Mouse (Mus musculus) ES-Bruce4 (cell line): Measurements from ENCODE around the gene Il12rb1. TPM values are rescaled to one million over a fixed set of nuclear protein-coding genes. Genes with fewer than 3 reads are reported as not detected.

Source experiments
- H3K27ac ChIP-seq: 2 replicates; pipeline ENCODE4 v1.5.1; 2012; ENCODE audit warnings: low read length, inconsistent platforms; ENCODE audit not compliant: insufficient read depth
- H3K27me3 ChIP-seq: 2 replicates; pipeline ENCODE4 v1.6.1; 2012; ENCODE audit warnings: mild to moderate bottlenecking, low read length, inconsistent platforms; ENCODE audit not compliant: control insufficient read depth, poor library complexity, insufficient read depth, severe bottlenecking
- H3K36me3 ChIP-seq: 2 replicates; pipeline ENCODE4 v1.6.1; 2012; ENCODE audit warnings: inconsistent platforms, mild to moderate bottlenecking, low read length, moderate library complexity; ENCODE audit not compliant: control insufficient read depth, poor library complexity, insufficient read depth, severe bottlenecking
- H3K4me1 ChIP-seq: one replicate; pipeline ENCODE4 v1.8.1; 2011; ENCODE audit warnings: low read length; ENCODE audit not compliant: control insufficient read depth, insufficient read depth
- H3K4me3 ChIP-seq: 2 replicates; pipeline ENCODE4 v1.5.1; 2011; ENCODE audit warnings: low read depth, mild to moderate bottlenecking, low read length
- H3K9ac ChIP-seq: 2 replicates; pipeline ENCODE4 v1.6.1; 2012; ENCODE audit warnings: low read depth, mild to moderate bottlenecking, inconsistent platforms; ENCODE audit not compliant: poor library complexity, severe bottlenecking
- H3K9me3 ChIP-seq: replicated peaks from 2 replicates; pipeline ENCODE4 v1.6.1; 2012; ENCODE audit warnings: mild to moderate bottlenecking, low read length, inconsistent platforms; ENCODE audit not compliant: control insufficient read depth, poor library complexity, insufficient read depth, severe bottlenecking
- CTCF ChIP-seq: IDR thresholded peaks from one replicate; pipeline ENCODE4 v1.8.1; 2011; ENCODE audit warnings: low read depth, low read length
- EP300 ChIP-seq: IDR thresholded peaks from 2 replicates; pipeline ENCODE4 v1.6.1; 2011; ENCODE audit warnings: low read depth, low read length; ENCODE audit not compliant: insufficient read depth
- POLR2A ChIP-seq: IDR thresholded peaks from one replicate; pipeline ENCODE4 v1.8.1; 2011; ENCODE audit warnings: low read length; ENCODE audit not compliant: insufficient read depth
- polyA plus RNA-seq: library from polyadenylated mRNA; stranded (reverse); fragments of >200 nt; gene quantifications from 2 replicates; pipeline ENCODE4 v1.2.4, GENCODE M21; 2011; ENCODE audit warnings: low read depth; ENCODE audit not compliant: missing spikeins, insufficient read depth, insufficient read length

The Il12rb1 gene
- polyA plus RNA-seq, 1 experiment: 2.0 TPM

DNA sequence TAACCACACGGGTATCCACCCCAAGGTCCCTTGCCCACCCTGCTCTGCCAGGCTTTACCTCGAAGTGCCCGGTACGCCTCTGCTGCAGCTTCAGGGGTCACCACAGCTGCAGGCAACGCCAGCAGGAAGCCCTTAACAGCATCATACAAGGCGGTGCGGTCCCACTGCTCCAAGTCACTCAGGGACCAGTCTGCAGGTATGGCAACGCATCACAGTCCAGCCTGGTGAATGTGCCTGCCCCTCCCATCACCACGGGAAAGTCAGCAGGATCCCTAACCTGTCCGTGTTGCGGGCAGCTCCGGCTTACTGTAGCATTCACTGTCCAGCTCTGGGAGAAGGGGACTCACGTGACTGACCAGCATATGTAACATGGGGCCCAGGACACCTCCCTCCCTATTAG, 36.2 kb upstream of the Il12rb1 start:
- TF ChIP-seq CTCF (no peak), EP300 (no peak), POLR2A (no peak)
- H3K27me3 ChIP-seq: no peaks in the 10 kb centered on the region
- no peaks in the 10 kb centered on the region for H3K9me3 ChIP-seq
- no peaks in the 10 kb centered on the region for H3K36me3 ChIP-seq
- H3K27ac ChIP-seq: no peak overlapping the region
- H3K9ac ChIP-seq: no peak overlapping the region
- H3K4me3 ChIP-seq: no peak overlapping the region
- H3K4me1 ChIP-seq: peaks cover 4% of the 10 kb centered on the region

DNA sequence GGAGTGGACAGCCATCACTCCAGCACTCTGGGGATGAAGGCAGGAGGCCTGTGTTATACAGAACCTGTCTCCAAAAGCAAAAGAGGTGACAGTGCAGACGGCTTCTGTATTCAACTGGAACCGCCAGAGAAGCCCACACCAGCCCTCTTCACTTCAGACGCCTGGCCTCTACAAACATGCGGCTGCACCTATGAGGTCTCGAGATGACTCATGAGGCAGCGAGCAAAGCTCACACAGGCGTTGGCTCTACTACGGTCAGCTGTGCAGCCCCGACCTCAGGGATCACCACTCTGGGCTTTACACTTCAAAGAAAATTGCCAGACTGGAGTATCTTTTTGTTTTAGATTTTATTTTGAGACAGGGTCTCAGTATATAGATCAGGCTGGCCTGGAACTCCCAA, 35.4 kb upstream of the Il12rb1 start:
- H3K4me1 ChIP-seq: peaks cover 2% of the 10 kb centered on the region
- no peaks in the 10 kb centered on the region for H3K36me3 ChIP-seq
- H3K9ac ChIP-seq: no peak overlapping the region
- TF ChIP-seq POLR2A (no peak), EP300 (no peak), CTCF (no peak)
- H3K27ac ChIP-seq: no peak overlapping the region
- no peaks in the 10 kb centered on the region for H3K9me3 ChIP-seq
- H3K4me3 ChIP-seq: no peak overlapping the region
- H3K27me3 ChIP-seq: no peaks in the 10 kb centered on the region

DNA sequence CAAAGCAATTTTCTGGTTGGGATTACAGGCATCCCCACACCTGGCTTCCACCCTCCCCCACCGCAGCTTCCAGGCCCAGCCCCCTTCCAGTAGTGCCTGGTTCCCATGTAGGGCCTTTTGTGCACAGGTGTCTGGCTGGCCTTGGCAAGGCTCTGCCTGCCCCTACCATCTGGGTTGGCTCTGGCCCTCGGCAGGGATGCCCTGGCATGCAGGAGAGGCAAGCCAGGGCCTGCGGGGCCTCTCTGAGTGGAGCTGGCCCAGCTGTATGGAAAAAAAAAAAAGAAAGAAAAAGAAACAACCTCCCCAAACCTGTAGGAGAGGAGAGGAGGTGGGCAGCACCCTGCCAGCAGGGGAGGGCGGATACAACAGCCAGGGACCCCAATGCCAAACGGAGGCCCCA, 34.8 kb upstream of the Il12rb1 start:
- no peaks in the 10 kb centered on the region for H3K36me3 ChIP-seq
- no peak overlapping the region for H3K9ac ChIP-seq
- no peaks in the 10 kb centered on the region for H3K27me3 ChIP-seq
- no peaks in the 10 kb centered on the region for H3K9me3 ChIP-seq
- no peak for TF ChIP-seq EP300
- TF ChIP-seq POLR2A: no peak
- TF ChIP-seq CTCF: no peak
- H3K4me1 ChIP-seq: peaks cover 2% of the 10 kb centered on the region
- H3K4me3 ChIP-seq: no peak overlapping the region
- H3K27ac ChIP-seq: no peak overlapping the region

DNA sequence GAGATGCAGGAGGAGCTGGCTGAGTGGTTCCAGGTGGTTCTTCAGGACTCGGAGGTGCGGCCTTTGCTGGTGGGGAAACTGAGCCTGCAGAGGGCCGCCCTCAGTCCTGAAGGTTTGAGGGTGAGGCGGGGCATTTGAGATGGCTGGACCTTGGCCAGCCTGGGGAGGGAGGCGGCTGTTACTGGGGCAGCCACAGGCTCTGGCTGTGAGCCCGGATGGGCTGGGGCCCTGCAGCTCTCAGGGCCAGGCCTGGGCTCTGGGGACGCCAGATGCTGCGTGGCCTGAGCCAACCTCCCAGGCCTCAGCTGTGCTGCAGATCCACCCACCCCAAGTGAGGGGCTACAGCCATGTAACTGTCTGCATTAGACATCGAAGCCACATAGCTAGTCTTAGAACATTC, 34.4 kb upstream of the Il12rb1 start:
- Histone ChIP-seq H3K9ac (no peak overlapping the region), H3K4me1 (peaks cover 2% of the 10 kb centered on the region), H3K36me3 (no peaks in the 10 kb centered on the region), H3K27me3 (no peaks in the 10 kb centered on the region), H3K9me3 (no peaks in the 10 kb centered on the region), H3K27ac (no peak overlapping the region), H3K4me3 (no peak overlapping the region)
- TF ChIP-seq CTCF (no peak), POLR2A (no peak), EP300 (no peak)

DNA sequence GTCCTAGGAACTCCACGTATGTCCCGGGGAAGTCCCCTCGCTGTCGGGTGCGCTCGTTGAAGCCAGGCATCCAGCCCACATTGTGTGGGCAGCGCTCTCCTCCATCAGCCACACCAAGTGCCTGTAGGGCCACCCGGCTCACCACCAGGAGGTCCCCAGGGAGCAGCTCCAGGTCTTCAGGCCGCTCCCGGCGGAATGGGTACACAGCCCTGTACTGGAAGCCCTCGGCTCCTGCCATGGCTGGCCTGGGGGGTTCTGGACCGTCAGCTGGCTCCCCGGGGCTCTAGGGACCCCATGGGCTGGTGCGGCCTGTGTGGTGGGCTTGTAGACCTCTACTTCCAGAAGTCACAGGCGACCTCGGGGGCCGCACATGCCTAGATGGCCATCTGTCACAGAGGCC, 33.5 kb upstream of the Il12rb1 start:
- Histone ChIP-seq H3K36me3 (no peaks in the 10 kb centered on the region), H3K9ac (no peak overlapping the region), H3K27ac (no peak overlapping the region), H3K4me3 (no peak overlapping the region), H3K9me3 (no peaks in the 10 kb centered on the region), H3K4me1 (peaks cover 3% of the 10 kb centered on the region), H3K27me3 (no peaks in the 10 kb centered on the region)
- TF ChIP-seq CTCF (no peak), EP300 (no peak), POLR2A (no peak)

DNA sequence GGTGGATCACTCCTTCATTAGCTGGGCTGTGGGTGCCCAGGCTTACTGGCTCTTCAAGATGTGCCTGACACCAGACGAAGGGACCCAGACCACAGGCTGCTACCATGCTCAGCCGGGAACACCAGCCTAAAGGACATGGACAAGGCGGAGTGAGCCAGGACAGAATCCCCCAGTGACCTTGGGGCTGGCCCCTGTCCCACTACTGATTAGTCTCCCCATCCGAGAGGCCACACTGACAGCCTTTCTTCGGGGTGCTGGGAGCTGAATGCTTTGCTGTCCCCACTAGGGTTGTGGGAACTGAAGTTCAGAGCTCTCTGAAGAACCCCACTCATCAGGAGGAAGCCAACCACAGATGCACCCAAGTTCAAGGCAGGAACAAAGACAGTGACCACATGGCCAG, 33.0 kb upstream of the Il12rb1 start:
- H3K36me3 ChIP-seq: no peaks in the 10 kb centered on the region
- H3K9ac ChIP-seq: no peak overlapping the region
- H3K4me3 ChIP-seq: no peak overlapping the region
- H3K27ac ChIP-seq: no peak overlapping the region
- TF ChIP-seq CTCF (no peak), EP300 (no peak), POLR2A (no peak)
- H3K9me3 ChIP-seq: no peaks in the 10 kb centered on the region
- H3K4me1 ChIP-seq: peaks cover 4% of the 10 kb centered on the region
- no peaks in the 10 kb centered on the region for H3K27me3 ChIP-seq
